Mouse (Mus musculus) MEL (cell line): Measurements from ENCODE around the gene Slc22a15. TPM values are rescaled to one million over a fixed set of nuclear protein-coding genes. Genes with fewer than 3 reads are reported as not detected.

Experiments
- DNase-seq: peaks from one replicate; pipeline ENCODE4 v3.0.0; 2011; ENCODE audit warnings: low read depth, low spot score
- H3K27ac ChIP-seq: 2 replicates; pipeline ENCODE4 v1.5.1; 2012; ENCODE audit warnings: low read depth, mild to moderate bottlenecking, control low read depth, low read length, moderate library complexity; ENCODE audit not compliant: control insufficient read depth
- H3K27me3 ChIP-seq, 2 experiments: fragments of 150-350 bp in 1 of 2; sonication (generic) in 1 of 2; 2 replicates each; pipeline ENCODE4 v1.6.1; 2012; ENCODE audit warnings: low read length in 2 of 2, mild to moderate bottlenecking in 2 of 2, improper control_type of control experiment in 1 of 2, moderate library complexity in 1 of 2; ENCODE audit not compliant: insufficient read depth in 2 of 2, control insufficient read depth in 1 of 2
- H3K36me3 ChIP-seq, 2 experiments: 2 replicates each; pipeline ENCODE4 v1.6.1; 2012 to 2014; ENCODE audit warnings: low read length in 2 of 2, improper control_type of control experiment in 1 of 2, inconsistent platforms in 1 of 2, mild to moderate bottlenecking in 1 of 2; ENCODE audit not compliant: insufficient read depth in 2 of 2, control insufficient read depth in 1 of 2
- H3K4me1 ChIP-seq, 2 experiments: fragments of 150-350 bp in 1 of 2; sonication (generic) in 1 of 2; 2 replicates each; pipeline ENCODE4 v1.6.1; 2012; ENCODE audit warnings: low read length in 2 of 2, improper control_type of control experiment in 1 of 2, mild to moderate bottlenecking in 1 of 2; ENCODE audit not compliant: insufficient read depth in 2 of 2, control insufficient read depth in 1 of 2
- H3K4me3 ChIP-seq, 2 experiments: fragments of 150-350 bp in 1 of 2; sonication (generic) in 1 of 2; 2 replicates each; pipeline ENCODE4 v1.5.1; 2012; ENCODE audit warnings: low read depth in 2 of 2, low read length in 2 of 2, mild to moderate bottlenecking in 2 of 2, moderate library complexity in 2 of 2, control low read depth in 1 of 2, improper control_type of control experiment in 1 of 2; ENCODE audit not compliant: control insufficient read depth in 1 of 2, insufficient read depth in 1 of 2
- H3K79me2 ChIP-seq: 2 replicates; pipeline ENCODE4 v1.6.1; 2012; ENCODE audit warnings: mild to moderate bottlenecking, low read length, moderate library complexity; ENCODE audit not compliant: control insufficient read depth, poor library complexity, insufficient read depth
- H3K9ac ChIP-seq: 2 replicates; pipeline ENCODE4 v1.6.1; 2012; ENCODE audit warnings: low read depth, mild to moderate bottlenecking, control low read depth, low read length, moderate library complexity; ENCODE audit not compliant: control insufficient read depth, poor library complexity, severe bottlenecking
- H3K9me3 ChIP-seq: fragments of 150-350 bp; sonication (generic); replicated peaks from 2 replicates; pipeline ENCODE4 v1.6.1; 2012; ENCODE audit warnings: mild to moderate bottlenecking, low read length, improper control_type of control experiment, moderate library complexity; ENCODE audit not compliant: insufficient read depth
- CHD1 ChIP-seq: IDR thresholded peaks from 2 replicates; pipeline ENCODE4 v1.6.1; 2012; ENCODE audit warnings: low read depth, mild to moderate bottlenecking, inconsistent platforms, low read length, improper control_type of control experiment
- CHD2 ChIP-seq: IDR thresholded peaks from 2 replicates; pipeline ENCODE4 v1.6.1; 2011; ENCODE audit warnings: low read length, improper control_type of control experiment
- CTCF ChIP-seq, 3 experiments: IDR thresholded peaks in 2 of 3; conservative IDR thresholded peaks in 1 of 3; 2 replicates each; pipeline ENCODE4 v1.5.1; 2011 to 2012; ENCODE audit warnings: low read length in 3 of 3, low read depth in 2 of 3, mild to moderate bottlenecking in 2 of 3, improper control_type of control experiment in 1 of 3, inconsistent platforms in 1 of 3, mixed read lengths in 1 of 3, moderate library complexity in 1 of 3; ENCODE audit not compliant: control insufficient read depth in 1 of 3, insufficient read depth in 1 of 3, poor library complexity in 1 of 3, severe bottlenecking in 1 of 3
- E2F4 ChIP-seq: IDR thresholded peaks from 2 replicates; pipeline ENCODE4 v1.6.1; 2011; ENCODE audit warnings: low read depth, low read length, improper control_type of control experiment, borderline replicate concordance
- ELF1 ChIP-seq: IDR thresholded peaks from 2 replicates; pipeline ENCODE4 v1.6.1; 2014; ENCODE audit warnings: low read depth, mild to moderate bottlenecking, inconsistent platforms, low read length, improper control_type of control experiment, moderate library complexity
- EP300 ChIP-seq, 2 experiments: IDR thresholded peaks; 2 replicates each; pipeline ENCODE4 v1.6.1; 2011; ENCODE audit warnings: improper control_type of control experiment in 2 of 2, low read length in 2 of 2, low read depth in 1 of 2, mild to moderate bottlenecking in 1 of 2
- GABPA ChIP-seq: IDR thresholded peaks from 2 replicates; pipeline ENCODE4 v1.6.1; 2012; ENCODE audit warnings: low read depth, mild to moderate bottlenecking, inconsistent platforms, low read length, improper control_type of control experiment, moderate library complexity
- HCFC1 ChIP-seq: IDR thresholded peaks from 2 replicates; pipeline ENCODE4 v1.6.1; 2012; ENCODE audit warnings: low read depth, mild to moderate bottlenecking, inconsistent platforms, low read length, improper control_type of control experiment, moderate library complexity
- JUND ChIP-seq: IDR thresholded peaks from 2 replicates; pipeline ENCODE4 v1.6.1; 2011; ENCODE audit warnings: low read depth, mild to moderate bottlenecking, improper control_type of control experiment, low read length
- KAT2A ChIP-seq: conservative IDR thresholded peaks from 2 replicates; pipeline ENCODE4 v1.6.1; 2012; ENCODE audit warnings: low read depth, low read length, improper control_type of control experiment, inconsistent platforms
- MAFK ChIP-seq: IDR thresholded peaks from 2 replicates; pipeline ENCODE4 v1.6.1; 2011; ENCODE audit warnings: low read depth, mild to moderate bottlenecking, low read length, improper control_type of control experiment, borderline replicate concordance
- MAX ChIP-seq: IDR thresholded peaks from 2 replicates; pipeline ENCODE4 v1.6.1; 2011; ENCODE audit warnings: low read length, improper control_type of control experiment
- MAZ ChIP-seq: IDR thresholded peaks from 2 replicates; pipeline ENCODE4 v1.6.1; 2012; ENCODE audit warnings: low read depth, mild to moderate bottlenecking, inconsistent platforms, low read length, improper control_type of control experiment
- MEF2A ChIP-seq: IDR thresholded peaks from 2 replicates; pipeline ENCODE4 v1.6.1; 2014; ENCODE audit warnings: low read depth, mild to moderate bottlenecking, inconsistent platforms, low read length, improper control_type of control experiment; ENCODE audit not compliant: poor library complexity, insufficient replicate concordance, severe bottlenecking; ENCODE audit errors: extremely low read depth
- MXI1 ChIP-seq: IDR thresholded peaks from 2 replicates; pipeline ENCODE4 v1.6.1; 2011; ENCODE audit warnings: mild to moderate bottlenecking, low read depth, low read length, improper control_type of control experiment
- MYC ChIP-seq: IDR thresholded peaks from 2 replicates; pipeline ENCODE4 v1.6.1; 2011; ENCODE audit warnings: low read depth, mild to moderate bottlenecking, low read length, improper control_type of control experiment, moderate library complexity
- POLR2A ChIP-seq, 2 experiments: IDR thresholded peaks; 2 replicates each; pipeline ENCODE4 v1.6.1; 2011 to 2012; ENCODE audit warnings: low read length in 2 of 2, mild to moderate bottlenecking in 2 of 2, control low read depth in 1 of 2, improper control_type of control experiment in 1 of 2, low read depth in 1 of 2, moderate library complexity in 1 of 2; ENCODE audit not compliant: control insufficient read depth in 1 of 2, insufficient read depth in 1 of 2, poor library complexity in 1 of 2
- POLR2AphosphoS2 ChIP-seq: IDR thresholded peaks from 2 replicates; pipeline ENCODE4 v1.6.1; 2011; ENCODE audit warnings: low read length, improper control_type of control experiment
- RAD21 ChIP-seq: IDR thresholded peaks from 2 replicates; pipeline ENCODE4 v1.6.1; 2011; ENCODE audit warnings: mild to moderate bottlenecking, low read depth, low read length, improper control_type of control experiment
- TBP ChIP-seq: IDR thresholded peaks from 2 replicates; pipeline ENCODE4 v1.8.0; 2011; ENCODE audit warnings: low read depth, low read length, improper control_type of control experiment
- UBTF ChIP-seq: IDR thresholded peaks from 2 replicates; pipeline ENCODE4 v1.6.1; 2012; ENCODE audit warnings: low read depth, mild to moderate bottlenecking, inconsistent platforms, low read length, improper control_type of control experiment, moderate library complexity, borderline replicate concordance; ENCODE audit not compliant: insufficient read depth
- ZMIZ1 ChIP-seq: IDR thresholded peaks from 2 replicates; pipeline ENCODE4 v1.6.1; 2012; ENCODE audit warnings: low read depth, mild to moderate bottlenecking, inconsistent platforms, low read length, improper control_type of control experiment, moderate library complexity
- ZNF384 ChIP-seq: IDR thresholded peaks from 2 replicates; pipeline ENCODE4 v1.6.1; 2012; ENCODE audit warnings: low read depth, mild to moderate bottlenecking, inconsistent platforms, low read length, improper control_type of control experiment
- polyA plus RNA-seq, 2 experiments: library from polyadenylated mRNA; stranded (reverse) in 1 of 2; unstranded in 1 of 2; fragments of >175 nt in 1 of 2; fragments of >200 nt in 1 of 2; gene quantifications; 2 replicates each; pipeline versions ENCODE4 v1.2.1 to v1.2.4; 2012; ENCODE audit warnings: low replicate concordance in 2 of 2, low read depth in 1 of 2; ENCODE audit not compliant: insufficient read length in 2 of 2, insufficient read depth in 1 of 2, missing spikeins in 1 of 2
- total RNA-seq: library from RNA; depleted of rRNA; stranded (reverse); fragments of 300-350 nt; gene quantifications from 2 replicates; pipeline ENCODE4 v1.2.3, GENCODE M21; 2012

Slc22a15 gene
- total and polyA plus RNA-seq, 3 experiments: 2.2 to 7.9 TPM; not detected in 1

GRCm38 (mm10) chr3:101914266-101914665 lies 10.0 kb downstream of the Slc22a15 start:
- TF ChIP-seq KAT2A (no peak), GABPA (no peak), JUND (no peak), HCFC1 (no peak), CHD2 (no peak), MAX (no peak)
- DNase-seq: no peak
- Histone ChIP-seq H3K27me3 (no peaks in the 10 kb centered on the region), H3K9ac (no peak overlapping the region), H3K36me3 (no peaks in the 10 kb centered on the region; a peak in 1 of 4 replicates), H3K79me2 (no peaks in the 10 kb centered on the region), H3K27ac (no peak overlapping the region), H3K4me3 (no peak overlapping the region), H3K9me3 (no peaks in the 10 kb centered on the region), H3K4me1 (peaks cover 0 to 2% of the 10 kb centered on the region in 2 experiments; a peak in 1 of 4 replicates)

- Histone ChIP-seq H3K4me3 (no peak overlapping the region), H3K79me2 (no peaks in the 10 kb centered on the region), H3K36me3 (no peaks in the 10 kb centered on the region; a peak in 1 of 4 replicates), H3K27me3 (no peaks in the 10 kb centered on the region), H3K27ac (no peak overlapping the region), H3K9ac (no peak overlapping the region), H3K4me1 (peaks cover 0 to 2% of the 10 kb centered on the region in 2 experiments; a peak in 1 of 4 replicates), H3K9me3 (no peaks in the 10 kb centered on the region)
- TF ChIP-seq CHD1: no peak
- no peak for TF ChIP-seq POLR2A (IDR thresholded peaks at IDR 0.05; ENCODE audit: control insufficient read depth in 1 of 2, insufficient read depth in 1 of 2, low read depth in 1 of 2, low read length in 2 of 2, poor library complexity in 1 of 2)
- TF ChIP-seq RAD21: no peak
- TF ChIP-seq E2F4: no peak
- no peak for TF ChIP-seq ELF1
- no peak for TF ChIP-seq HCFC1
- no peak for TF ChIP-seq ZMIZ1
- TF ChIP-seq MYC: no peak
- no peak for TF ChIP-seq MEF2A
- no peak for TF ChIP-seq EP300 (IDR thresholded peaks at IDR 0.05; ENCODE audit: low read depth in 1 of 2, low read length in 2 of 2)
- no peak for TF ChIP-seq MAZ
- TF ChIP-seq KAT2A: no peak
- TF ChIP-seq POLR2AphosphoS2: no peak
- no peak for TF ChIP-seq ZNF384
- no peak for TF ChIP-seq TBP
- no peak for TF ChIP-seq MAFK
- no peak for TF ChIP-seq CTCF (IDR thresholded peaks at IDR 0.05 in 2 of 3, conservative IDR thresholded peaks at IDR 0.05 in 1 of 3; ENCODE audit: control insufficient read depth in 1 of 3, insufficient read depth in 1 of 3, low read depth in 2 of 3, low read length in 3 of 3, poor library complexity in 1 of 3, severe bottlenecking in 1 of 3)
- TF ChIP-seq UBTF: no peak
- no peak for TF ChIP-seq CHD2
- TF ChIP-seq MXI1: no peak
- no peak for DNase-seq
Measured at GRCm38 (mm10) chr3:101912041-101912440, 12.2 kb downstream of the Slc22a15 start.
